Mouse (Mus musculus): ENCODE data around the gene Plxnb1. TPM values are rescaled to one million over a fixed set of nuclear protein-coding genes. Genes with fewer than 3 reads are reported as not detected.

The Plxnb1 gene
- polyA plus RNA-seq, 1 experiment, result 5.8 TPM

DNA sequence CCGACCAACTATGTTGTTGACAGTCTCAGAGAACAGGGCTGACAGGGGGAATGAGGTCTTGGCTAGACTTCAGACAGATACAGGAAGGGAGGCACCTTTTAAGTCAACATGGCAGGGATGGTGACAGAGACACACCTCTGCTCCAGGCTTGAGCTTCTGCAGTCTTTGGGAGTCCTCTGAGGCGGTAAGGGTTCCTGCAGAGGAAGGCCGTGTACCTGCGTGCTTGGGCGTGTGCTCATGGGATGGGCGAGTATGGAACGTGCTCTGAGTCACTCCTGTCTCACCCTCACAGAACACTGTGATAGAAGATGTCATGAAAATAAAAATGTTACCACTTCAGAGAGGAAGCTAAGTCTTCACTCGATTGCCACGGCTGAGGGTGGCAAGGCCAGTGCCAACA lies 24.4 kb downstream of the Plxnb1 start:
- H3K27ac ChIP-seq (ENCODE audit: control insufficient read depth, insufficient read depth, low read depth, low read length), result no peak overlapping the region
- no peaks in the 10 kb centered on the region for H3K4me1 ChIP-seq (ENCODE audit: control insufficient read depth, insufficient read depth, low read length)
- no peak for TF ChIP-seq POLR2A (IDR thresholded peaks at IDR 0.05; ENCODE audit: control insufficient read depth, low read depth, low read length)
- TF ChIP-seq CTCF (IDR thresholded peaks at IDR 0.05; ENCODE audit: control insufficient read depth, insufficient read depth, insufficient replicate concordance, low read depth, low read length), result no peak
- H3K4me3 ChIP-seq (ENCODE audit: control insufficient read depth, low read depth, low read length), result no peak overlapping the region
- H3K27me3 ChIP-seq (ENCODE audit: control insufficient read depth, insufficient read depth, low read length), result no peaks in the 10 kb centered on the region
- H3K36me3 ChIP-seq (ENCODE audit: control insufficient read depth, insufficient read depth, low read length), result no peaks in the 10 kb centered on the region

DNA sequence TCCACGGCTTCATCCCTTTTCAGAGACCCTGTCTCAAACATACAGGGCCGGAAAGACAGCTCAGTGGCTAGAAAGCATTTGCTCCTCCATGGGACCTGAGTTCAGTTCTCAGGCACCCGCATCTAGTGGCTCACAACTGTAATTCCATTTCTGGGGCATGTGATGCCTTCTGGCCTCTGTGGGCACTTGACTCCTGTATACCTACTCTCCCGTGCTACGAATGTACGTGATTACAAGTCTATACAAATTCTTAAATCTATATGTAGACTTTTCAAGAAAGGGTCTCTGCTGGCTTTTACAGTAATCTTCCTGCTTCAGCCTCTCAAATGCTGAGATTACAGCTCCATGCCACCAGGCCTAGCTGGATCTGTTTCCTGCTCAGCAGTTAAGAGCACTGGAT lies 25.8 kb downstream of the Plxnb1 start:
- Histone ChIP-seq H3K4me3 (ENCODE audit: control insufficient read depth, low read depth, low read length) (no peak overlapping the region), H3K36me3 (ENCODE audit: control insufficient read depth, insufficient read depth, low read length) (no peaks in the 10 kb centered on the region), H3K27me3 (ENCODE audit: control insufficient read depth, insufficient read depth, low read length) (no peaks in the 10 kb centered on the region), H3K4me1 (ENCODE audit: control insufficient read depth, insufficient read depth, low read length) (no peaks in the 10 kb centered on the region), H3K27ac (ENCODE audit: control insufficient read depth, insufficient read depth, low read depth, low read length) (no peak overlapping the region)
- TF ChIP-seq CTCF (IDR thresholded peaks at IDR 0.05; ENCODE audit: control insufficient read depth, insufficient read depth, insufficient replicate concordance, low read depth, low read length) (no peak), POLR2A (IDR thresholded peaks at IDR 0.05; ENCODE audit: control insufficient read depth, low read depth, low read length) (no peak)

DNA sequence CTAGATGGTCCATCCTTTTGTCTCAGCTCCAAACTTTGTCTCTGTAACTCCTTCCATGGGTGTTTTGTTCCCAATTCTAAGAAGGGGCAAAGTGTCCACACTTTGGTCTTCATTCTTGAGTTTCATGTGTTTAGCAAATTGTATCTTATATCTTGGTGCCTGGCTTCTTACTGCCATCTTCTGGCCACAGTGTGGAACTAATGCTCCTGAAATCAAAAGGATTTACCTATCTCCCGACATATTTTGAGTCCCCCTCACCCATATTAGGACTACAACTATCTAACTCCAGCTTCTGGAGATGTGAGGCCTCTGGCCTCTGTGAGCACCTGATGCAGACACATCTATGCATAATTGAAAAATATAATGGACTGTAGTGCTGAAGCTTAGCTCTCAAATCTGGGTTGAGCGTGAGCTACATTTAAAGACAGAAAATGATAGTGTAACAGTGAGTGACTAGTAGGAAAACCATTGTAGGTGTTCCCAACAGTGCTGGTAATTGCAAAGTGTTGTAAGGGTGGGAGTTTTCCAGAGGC lies 27.4 kb downstream of the Plxnb1 start:
- H3K4me1 ChIP-seq (ENCODE audit: control insufficient read depth, insufficient read depth, low read length), result no peaks in the 10 kb centered on the region
- no peaks in the 10 kb centered on the region for H3K27me3 ChIP-seq (ENCODE audit: control insufficient read depth, insufficient read depth, low read length)
- H3K4me3 ChIP-seq (ENCODE audit: control insufficient read depth, low read depth, low read length), result no peak overlapping the region
- no peak overlapping the region for H3K27ac ChIP-seq (ENCODE audit: control insufficient read depth, insufficient read depth, low read depth, low read length)
- TF ChIP-seq POLR2A (IDR thresholded peaks at IDR 0.05; ENCODE audit: control insufficient read depth, low read depth, low read length), result no peak
- no peak for TF ChIP-seq CTCF (IDR thresholded peaks at IDR 0.05; ENCODE audit: control insufficient read depth, insufficient read depth, insufficient replicate concordance, low read depth, low read length)
- H3K36me3 ChIP-seq (ENCODE audit: control insufficient read depth, insufficient read depth, low read length), result no peaks in the 10 kb centered on the region

DNA sequence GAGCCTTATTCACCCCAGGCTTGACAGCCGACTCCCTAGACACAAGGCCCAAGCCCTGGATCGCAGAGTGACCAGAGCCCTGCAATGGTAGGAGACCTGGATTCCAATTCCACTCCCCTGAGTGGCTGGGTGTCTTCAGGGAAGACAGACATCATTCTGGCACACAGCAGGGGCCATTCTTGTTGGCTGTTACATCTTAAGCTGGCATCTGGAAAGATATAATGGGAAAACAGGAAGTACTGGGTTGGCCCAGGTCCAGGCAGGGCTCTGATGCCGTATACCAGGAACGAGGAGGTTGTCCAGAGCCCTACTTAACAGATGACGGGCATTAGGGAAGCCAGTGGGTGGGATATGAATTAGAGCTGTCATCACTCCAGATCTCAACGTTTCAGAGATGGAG lies 28.1 kb downstream of the Plxnb1 start:
- H3K4me3 ChIP-seq (ENCODE audit: control insufficient read depth, low read depth, low read length), result no peak overlapping the region
- no peaks in the 10 kb centered on the region for H3K36me3 ChIP-seq (ENCODE audit: control insufficient read depth, insufficient read depth, low read length)
- H3K4me1 ChIP-seq (ENCODE audit: control insufficient read depth, insufficient read depth, low read length), result no peaks in the 10 kb centered on the region
- H3K27ac ChIP-seq (ENCODE audit: control insufficient read depth, insufficient read depth, low read depth, low read length), result no peak overlapping the region
- no peak for TF ChIP-seq CTCF (IDR thresholded peaks at IDR 0.05; ENCODE audit: control insufficient read depth, insufficient read depth, insufficient replicate concordance, low read depth, low read length)
- no peak for TF ChIP-seq POLR2A (IDR thresholded peaks at IDR 0.05; ENCODE audit: control insufficient read depth, low read depth, low read length)
- H3K27me3 ChIP-seq (ENCODE audit: control insufficient read depth, insufficient read depth, low read length), result no peaks in the 10 kb centered on the region

DNA sequence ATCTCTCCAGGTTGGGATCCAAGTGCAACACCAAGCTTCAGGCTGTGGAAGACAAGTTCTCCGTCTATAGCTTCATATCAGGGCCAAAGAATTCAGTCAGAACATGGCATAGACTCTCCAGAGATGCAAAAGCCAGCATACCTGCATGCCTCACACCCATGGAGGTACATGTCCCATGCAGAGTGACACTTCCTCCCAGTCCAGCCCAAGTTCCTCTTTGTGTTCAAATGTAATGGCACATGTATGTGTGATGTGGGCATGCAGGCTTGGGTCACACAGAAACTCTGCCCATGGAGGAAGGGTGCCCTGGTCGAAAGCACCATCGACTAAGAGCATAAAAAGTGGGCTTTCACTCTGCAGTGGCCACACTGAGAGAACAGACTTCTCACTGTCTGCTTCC lies 29.0 kb downstream of the Plxnb1 start:
- H3K27me3 ChIP-seq (ENCODE audit: control insufficient read depth, insufficient read depth, low read length), result no peaks in the 10 kb centered on the region

DNA sequence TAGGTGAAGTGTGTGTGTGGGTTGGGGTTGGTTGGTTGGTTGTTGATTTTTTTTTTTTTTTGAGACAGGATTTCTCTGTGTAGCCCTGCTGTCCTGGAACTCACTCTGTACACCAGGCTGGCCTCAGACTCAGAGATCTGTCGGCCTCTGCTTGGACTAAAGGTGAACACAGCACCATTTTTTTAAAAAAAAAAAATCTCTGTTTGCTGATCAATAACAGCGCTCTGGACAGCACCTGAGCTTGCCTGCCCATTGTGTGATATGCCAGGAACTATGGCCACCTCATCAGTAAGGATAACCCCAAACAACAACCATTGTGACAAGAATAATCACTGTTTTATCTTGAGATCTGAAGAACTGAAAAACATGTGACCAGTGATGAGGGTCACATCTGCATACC lies 29.9 kb downstream of the Plxnb1 start:
- Histone ChIP-seq H3K4me3 (ENCODE audit: control insufficient read depth, low read depth, low read length) (no peak overlapping the region), H3K36me3 (ENCODE audit: control insufficient read depth, insufficient read depth, low read length) (no peaks in the 10 kb centered on the region), H3K27ac (ENCODE audit: control insufficient read depth, insufficient read depth, low read depth, low read length) (no peak overlapping the region), H3K4me1 (ENCODE audit: control insufficient read depth, insufficient read depth, low read length) (no peaks in the 10 kb centered on the region), H3K27me3 (ENCODE audit: control insufficient read depth, insufficient read depth, low read length) (no peaks in the 10 kb centered on the region)
- TF ChIP-seq CTCF (IDR thresholded peaks at IDR 0.05; ENCODE audit: control insufficient read depth, insufficient read depth, insufficient replicate concordance, low read depth, low read length) (no peak), POLR2A (IDR thresholded peaks at IDR 0.05; ENCODE audit: control insufficient read depth, low read depth, low read length) (no peak)

More for the DNA sequence above, 29.0 kb downstream of the Plxnb1 start:
- no peaks in the 10 kb centered on the region for H3K4me1 ChIP-seq (ENCODE audit: control insufficient read depth, insufficient read depth, low read length)
- no peaks in the 10 kb centered on the region for H3K36me3 ChIP-seq (ENCODE audit: control insufficient read depth, insufficient read depth, low read length)
- TF ChIP-seq CTCF (IDR thresholded peaks at IDR 0.05; ENCODE audit: control insufficient read depth, insufficient read depth, insufficient replicate concordance, low read depth, low read length), result no peak
- no peak for TF ChIP-seq POLR2A (IDR thresholded peaks at IDR 0.05; ENCODE audit: control insufficient read depth, low read depth, low read length)
- no peak overlapping the region for H3K27ac ChIP-seq (ENCODE audit: control insufficient read depth, insufficient read depth, low read depth, low read length)
- H3K4me3 ChIP-seq (ENCODE audit: control insufficient read depth, low read depth, low read length), result no peak overlapping the region

DNA sequence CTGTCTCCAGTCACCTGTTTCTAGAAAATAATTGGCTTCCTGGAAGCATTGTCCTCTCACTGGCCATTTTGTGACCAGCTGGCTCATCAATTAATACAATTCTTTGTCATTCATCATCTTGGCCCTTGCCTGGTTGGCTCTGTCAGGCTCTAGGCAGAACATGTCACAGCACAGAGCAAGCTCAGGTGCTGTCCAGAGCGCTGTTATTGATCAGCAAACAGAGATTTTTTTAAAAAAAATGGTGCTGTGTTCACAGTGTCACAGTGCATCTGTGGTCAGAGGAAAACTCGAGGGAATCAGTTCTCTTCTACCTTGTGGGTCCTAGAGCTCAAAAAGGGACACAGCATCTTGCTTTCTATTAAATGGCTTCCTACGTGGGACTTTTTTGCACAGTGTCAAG lies 30.3 kb downstream of the Plxnb1 start:
- H3K4me1 ChIP-seq (ENCODE audit: control insufficient read depth, insufficient read depth, low read length), result no peaks in the 10 kb centered on the region
- H3K27me3 ChIP-seq (ENCODE audit: control insufficient read depth, insufficient read depth, low read length), result no peaks in the 10 kb centered on the region
- TF ChIP-seq CTCF (IDR thresholded peaks at IDR 0.05; ENCODE audit: control insufficient read depth, insufficient read depth, insufficient replicate concordance, low read depth, low read length) (no peak), POLR2A (IDR thresholded peaks at IDR 0.05; ENCODE audit: control insufficient read depth, low read depth, low read length) (no peak)
- H3K27ac ChIP-seq (ENCODE audit: control insufficient read depth, insufficient read depth, low read depth, low read length), result no peak overlapping the region
- no peak overlapping the region for H3K4me3 ChIP-seq (ENCODE audit: control insufficient read depth, low read depth, low read length)
- H3K36me3 ChIP-seq (ENCODE audit: control insufficient read depth, insufficient read depth, low read length), result no peaks in the 10 kb centered on the region

DNA sequence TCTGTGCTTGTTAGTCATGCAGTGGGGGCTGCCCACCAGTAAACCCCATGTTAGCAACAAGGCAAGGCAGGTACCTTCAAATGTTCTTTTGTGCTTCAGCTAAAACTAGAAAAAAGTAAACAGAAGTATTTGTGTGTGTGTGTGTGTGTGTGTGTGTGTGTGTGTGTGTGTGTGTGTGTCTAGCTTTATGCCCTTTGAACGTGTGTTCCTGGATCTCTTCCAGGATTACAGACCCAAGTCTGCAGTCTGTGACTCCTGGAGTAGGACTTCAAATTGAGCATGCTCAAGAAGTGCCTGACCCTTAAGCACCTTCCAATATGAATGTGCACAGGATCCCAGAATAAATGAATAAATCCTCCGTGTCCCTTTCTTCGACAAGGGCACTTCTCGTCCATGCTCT lies 31.9 kb downstream of the Plxnb1 start:
- no peak overlapping the region for H3K4me3 ChIP-seq (ENCODE audit: control insufficient read depth, low read depth, low read length)
- H3K27ac ChIP-seq (ENCODE audit: control insufficient read depth, insufficient read depth, low read depth, low read length), result no peak overlapping the region
- TF ChIP-seq POLR2A (IDR thresholded peaks at IDR 0.05; ENCODE audit: control insufficient read depth, low read depth, low read length) (no peak), CTCF (IDR thresholded peaks at IDR 0.05; ENCODE audit: control insufficient read depth, insufficient read depth, insufficient replicate concordance, low read depth, low read length) (no peak)
- no peaks in the 10 kb centered on the region for H3K27me3 ChIP-seq (ENCODE audit: control insufficient read depth, insufficient read depth, low read length)
- no peaks in the 10 kb centered on the region for H3K36me3 ChIP-seq (ENCODE audit: control insufficient read depth, insufficient read depth, low read length)
- H3K4me1 ChIP-seq (ENCODE audit: control insufficient read depth, insufficient read depth, low read length), result no peaks in the 10 kb centered on the region
